Mouse (Mus musculus) myocyte (in vitro differentiated cells): Measurements from ENCODE around the gene Ncapd3.

ENCODE experiments used
- CEBPB ChIP-seq: IDR thresholded peaks from 2 replicates; pipeline ENCODE4 v1.6.1; 2011; ENCODE audit warnings: mild to moderate bottlenecking, moderate library complexity; ENCODE audit not compliant: poor library complexity, insufficient read depth, severe bottlenecking
- MAX ChIP-seq: IDR thresholded peaks from one replicate; pipeline ENCODE4 v1.6.1; 2011; ENCODE audit warnings: low read depth, mild to moderate bottlenecking, control low read depth
- MYOD1 ChIP-seq, 3 experiments: IDR thresholded peaks; one replicate each; pipeline ENCODE4 v1.6.1; 2011; ENCODE audit warnings: control low read depth in 2 of 3, low read depth in 2 of 3, mild to moderate bottlenecking in 2 of 3, moderate library complexity in 1 of 3; ENCODE audit not compliant: insufficient read length in 2 of 3, control insufficient read depth in 1 of 3
- POLR2A ChIP-seq: IDR thresholded peaks from one replicate; pipeline ENCODE4 v1.6.1; 2011; ENCODE audit warnings: low read depth, mild to moderate bottlenecking, control low read depth, moderate library complexity; ENCODE audit not compliant: insufficient read length
- SRF ChIP-seq: IDR thresholded peaks from one replicate; pipeline ENCODE4 v1.6.1; 2011; ENCODE audit warnings: low read depth; ENCODE audit not compliant: control insufficient read depth, insufficient read length
- TCF12 ChIP-seq: IDR thresholded peaks from one replicate; pipeline ENCODE4 v1.6.1; 2011; ENCODE audit warnings: mild to moderate bottlenecking, control low read depth; ENCODE audit not compliant: poor library complexity, insufficient read depth, severe bottlenecking
- USF1 ChIP-seq: IDR thresholded peaks from one replicate; pipeline ENCODE4 v1.6.1; 2011; ENCODE audit warnings: low read depth, mild to moderate bottlenecking, control low read depth, moderate library complexity

DNA sequence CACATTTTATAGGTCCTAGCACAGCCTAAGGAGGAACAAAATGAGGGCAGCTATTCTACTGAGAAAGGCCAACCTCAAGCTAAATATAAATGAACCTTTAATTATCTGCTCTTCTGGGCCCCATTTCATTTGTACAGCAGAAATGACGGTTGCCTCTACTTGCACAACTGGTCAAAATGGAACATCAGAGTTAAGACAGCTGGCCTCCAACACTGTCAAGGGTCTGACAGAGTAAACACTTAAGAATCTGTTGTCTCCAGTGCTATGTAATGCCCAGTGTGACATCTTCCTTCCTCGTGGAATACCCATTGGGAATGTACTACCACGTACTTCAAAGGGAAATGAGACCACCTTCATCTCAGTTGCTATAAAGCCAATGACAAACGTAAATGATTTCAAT lies 18.4 kb upstream of the Ncapd3 start:
- no peak for TF ChIP-seq TCF12
- no peak for TF ChIP-seq POLR2A
- TF ChIP-seq MAX: no peak
- no peak for TF ChIP-seq SRF
- no peak for TF ChIP-seq USF1
- no peak for TF ChIP-seq CEBPB
- TF ChIP-seq MYOD1 (IDR thresholded peaks at IDR 0.05; ENCODE audit: control insufficient read depth in 1 of 3, insufficient read length in 2 of 3, low read depth in 2 of 3): no peak
